Mouse (Mus musculus): ENCODE data around the gene Lsamp. TPM values are rescaled to one million over a fixed set of nuclear protein-coding genes. Genes with fewer than 3 reads are reported as not detected.

Gene Lsamp
- total and polyA plus RNA-seq, 3 experiments, result 0.97 to 2.3 (median 1.1) TPM

GRCm38 (mm10) chr16:41633898-41634297 is 1649.7 kb downstream of the Lsamp start:
- 64% methylated on average over 2 of the region's 2 CpGs for WGBS
- DNase-seq, result no peak
- Histone ChIP-seq H3K9ac (ENCODE audit: low read depth, low read length) (no peak overlapping the region), H3K27me3 (ENCODE audit: control insufficient read depth, insufficient read depth, low read length) (no peaks in the 10 kb centered on the region), H3K4me3 (no peak overlapping the region), H3K4me1 (ENCODE audit: control insufficient read depth, insufficient read depth, low read length) (no peaks in the 10 kb centered on the region), H3K79me2 (replicated peaks; ENCODE audit: control insufficient read depth, insufficient read depth, low read length) (no peaks in the 10 kb centered on the region), H3K36me3 (ENCODE audit: control insufficient read depth, insufficient read depth, low read length) (no peaks in the 10 kb centered on the region), H3K27ac (no peak overlapping the region)
- no peak for TF ChIP-seq POLR2A (IDR thresholded peaks at IDR 0.05; ENCODE audit: insufficient read depth, low read depth, low read length)
- no peak for TF ChIP-seq EP300 (IDR thresholded peaks at IDR 0.05; ENCODE audit: insufficient read depth, low read depth, low read length)
- no peak for TF ChIP-seq CTCF (IDR thresholded peaks at IDR 0.05)
- intact Hi-C loops (cut with DNase I), result no loop called here

GRCm38 (mm10) chr16:41640876-41641275 is 1656.7 kb downstream of the Lsamp start:
- no peak overlapping the region for H3K4me3 ChIP-seq
- no peaks in the 10 kb centered on the region for H3K27me3 ChIP-seq (ENCODE audit: control insufficient read depth, insufficient read depth, low read length)
- no peaks in the 10 kb centered on the region for H3K79me2 ChIP-seq (replicated peaks; ENCODE audit: control insufficient read depth, insufficient read depth, low read length)
- H3K9ac ChIP-seq (ENCODE audit: low read depth, low read length), result no peak overlapping the region
- no peak for DNase-seq
- intact Hi-C loops (cut with DNase I), result no loop called here
- H3K4me1 ChIP-seq (ENCODE audit: control insufficient read depth, insufficient read depth, low read length), result no peaks in the 10 kb centered on the region
- H3K36me3 ChIP-seq (ENCODE audit: control insufficient read depth, insufficient read depth, low read length), result no peaks in the 10 kb centered on the region
- TF ChIP-seq POLR2A (IDR thresholded peaks at IDR 0.05; ENCODE audit: insufficient read depth, low read depth, low read length) (no peak), EP300 (IDR thresholded peaks at IDR 0.05; ENCODE audit: insufficient read depth, low read depth, low read length) (no peak), CTCF (IDR thresholded peaks at IDR 0.05) (no peak)
- H3K27ac ChIP-seq, result no peak overlapping the region
- 47% methylated on average over 2 of the region's 2 CpGs for WGBS

- H3K27ac ChIP-seq, result no peak overlapping the region
- H3K9ac ChIP-seq (ENCODE audit: low read depth, low read length), result no peak overlapping the region
- H3K36me3 ChIP-seq (ENCODE audit: control insufficient read depth, insufficient read depth, low read length), result no peaks in the 10 kb centered on the region
- TF ChIP-seq EP300 (IDR thresholded peaks at IDR 0.05; ENCODE audit: insufficient read depth, low read depth, low read length) (no peak), CTCF (IDR thresholded peaks at IDR 0.05) (no peak), POLR2A (IDR thresholded peaks at IDR 0.05; ENCODE audit: insufficient read depth, low read depth, low read length) (no peak)
- 75% methylated on average over 2 of the region's 2 CpGs for WGBS
- DNase-seq, result no peak
- intact Hi-C loops (cut with DNase I), result no loop called here
- no peak overlapping the region for H3K4me3 ChIP-seq
- H3K4me1 ChIP-seq (ENCODE audit: control insufficient read depth, insufficient read depth, low read length), result no peaks in the 10 kb centered on the region
- no peaks in the 10 kb centered on the region for H3K79me2 ChIP-seq (replicated peaks; ENCODE audit: control insufficient read depth, insufficient read depth, low read length)
- no peaks in the 10 kb centered on the region for H3K27me3 ChIP-seq (ENCODE audit: control insufficient read depth, insufficient read depth, low read length)
Measured at GRCm38 (mm10) chr16:41653261-41653660, 1669.1 kb downstream of the Lsamp start.

- Histone ChIP-seq H3K79me2 (replicated peaks; ENCODE audit: control insufficient read depth, insufficient read depth, low read length) (no peaks in the 10 kb centered on the region), H3K9ac (ENCODE audit: low read depth, low read length) (no peak overlapping the region), H3K4me3 (no peak overlapping the region), H3K27me3 (ENCODE audit: control insufficient read depth, insufficient read depth, low read length) (no peaks in the 10 kb centered on the region), H3K27ac (no peak overlapping the region), H3K4me1 (ENCODE audit: control insufficient read depth, insufficient read depth, low read length) (no peaks in the 10 kb centered on the region), H3K36me3 (ENCODE audit: control insufficient read depth, insufficient read depth, low read length) (no peaks in the 10 kb centered on the region)
- intact Hi-C loops (cut with DNase I), result no loop called here
- WGBS, result 58% methylated on average over 2 of the region's 2 CpGs
- DNase-seq, result no peak
- TF ChIP-seq CTCF (IDR thresholded peaks at IDR 0.05) (no peak), POLR2A (IDR thresholded peaks at IDR 0.05; ENCODE audit: insufficient read depth, low read depth, low read length) (no peak), EP300 (IDR thresholded peaks at IDR 0.05; ENCODE audit: insufficient read depth, low read depth, low read length) (no peak)
Measured at GRCm38 (mm10) chr16:41674316-41675038, 1690.3 kb downstream of the Lsamp start.

GRCm38 (mm10) chr16:41675774-41676173 is 1691.6 kb downstream of the Lsamp start:
- Histone ChIP-seq H3K9ac (ENCODE audit: low read depth, low read length) (no peak overlapping the region), H3K27me3 (ENCODE audit: control insufficient read depth, insufficient read depth, low read length) (no peaks in the 10 kb centered on the region), H3K27ac (no peak overlapping the region), H3K4me3 (no peak overlapping the region), H3K36me3 (ENCODE audit: control insufficient read depth, insufficient read depth, low read length) (no peaks in the 10 kb centered on the region), H3K79me2 (replicated peaks; ENCODE audit: control insufficient read depth, insufficient read depth, low read length) (no peaks in the 10 kb centered on the region), H3K4me1 (ENCODE audit: control insufficient read depth, insufficient read depth, low read length) (no peaks in the 10 kb centered on the region)
- TF ChIP-seq EP300 (IDR thresholded peaks at IDR 0.05; ENCODE audit: insufficient read depth, low read depth, low read length) (no peak), POLR2A (IDR thresholded peaks at IDR 0.05; ENCODE audit: insufficient read depth, low read depth, low read length) (no peak), CTCF (IDR thresholded peaks at IDR 0.05) (no peak)
- intact Hi-C loops (cut with DNase I), result no loop called here
- WGBS, result 59% methylated on average over 3 of the region's 3 CpGs
- DNase-seq, result no peak

- intact Hi-C loops (cut with DNase I), result loop anchor here (1.0 kb wide), 1 partner anchor 143 kb away; no protein-coding TSS in a partner anchor
- Histone ChIP-seq H3K9ac (ENCODE audit: low read depth, low read length) (no peak overlapping the region), H3K27me3 (ENCODE audit: control insufficient read depth, insufficient read depth, low read length) (no peaks in the 10 kb centered on the region), H3K79me2 (replicated peaks; ENCODE audit: control insufficient read depth, insufficient read depth, low read length) (no peaks in the 10 kb centered on the region), H3K4me1 (ENCODE audit: control insufficient read depth, insufficient read depth, low read length) (no peaks in the 10 kb centered on the region), H3K27ac (no peak overlapping the region), H3K36me3 (ENCODE audit: control insufficient read depth, insufficient read depth, low read length) (no peaks in the 10 kb centered on the region), H3K4me3 (no peak overlapping the region)
- no peak for DNase-seq
- TF ChIP-seq CTCF (IDR thresholded peaks at IDR 0.05), result peak; percentile 71
- no peak for TF ChIP-seq EP300 (IDR thresholded peaks at IDR 0.05; ENCODE audit: insufficient read depth, low read depth, low read length)
Measured at GRCm38 (mm10) chr16:41692435-41692834, 1708.3 kb downstream of the Lsamp start.
